Mouse (Mus musculus) bone marrow macrophage, adult 2 months (primary cell): ENCODE results near the gene Rock2.

Experiments
- CTCF ChIP-seq: IDR thresholded peaks from 2 replicates; pipeline ENCODE4 v1.5.1; 2012; ENCODE audit warnings: low read depth, mild to moderate bottlenecking, low read length, moderate library complexity
- POLR2A ChIP-seq: IDR thresholded peaks from 2 replicates; pipeline ENCODE4 v1.6.1; 2012; ENCODE audit warnings: mild to moderate bottlenecking, low read depth, low read length, borderline replicate concordance

- no peak for TF ChIP-seq POLR2A
- TF ChIP-seq CTCF: no peak
These were observed 1.5 kb downstream of the Rock2 start for GRCm38 (mm10) chr12:16896073-16896789.
